In genomic region chr1:85844981-85845380, GRCm38 (mm10) we compare ENCODE assay signal across 15 mouse cellular contexts.
"Had no signal": no experiment of that assay in that cellular context is flagged by ENCODE, and none has a peak within 500 bp of the region (broad histone marks: within the 10 kb centered on the region; RNA-seq: fewer than 3 reads in every experiment).

No protein-coding gene starts in this region.

- H3K4me3 ChIP-seq: layer of hippocampus, adult 2 months; left cerebral cortex, adult 2 months; liver, embryonic 13.5 days; myocyte; neural tube, embryonic 13.5 days had no signal

- H3K9ac ChIP-seq: liver, embryonic 13.5 days; neural tube, embryonic 13.5 days had no signal

- H3K27me3 ChIP-seq: liver, embryonic 13.5 days; neural tube, embryonic 13.5 days had no signal

- H3K4me1 ChIP-seq: neural tube, embryonic 13.5 days had no signal

- DNase-seq: kidney, adult 9 months; kidney, postnatal 25 days; layer of hippocampus, adult 9-11 months; liver, embryonic 13.5 days; lung, adult 2 months; lung, postnatal 14 days; lung, postnatal 4 days; thymus, adult 18-20 months; thymus, postnatal 36 days had no signal

- H3K27ac ChIP-seq: layer of hippocampus, adult 2 months; left cerebral cortex, adult 2 months; liver, embryonic 13.5 days; neural tube, embryonic 13.5 days had no signal

- H3K9me3 ChIP-seq: liver, embryonic 13.5 days; neural tube, embryonic 13.5 days had no signal

- ATAC-seq: midbrain, embryonic 16.5 days had no signal

- H3K4me2 ChIP-seq: liver, embryonic 13.5 days; midbrain, embryonic 11.5 days; neural tube, embryonic 13.5 days had no signal
